Mouse (Mus musculus) intestine, postnatal 0 days (tissue): ENCODE data around the gene Bnip1. TPM values are rescaled to one million over a fixed set of nuclear protein-coding genes. Genes with fewer than 3 reads are reported as not detected.

ENCODE experiments used
- ATAC-seq: fragments of 200-750 bp; cut with Nextera tagmentation; 2 replicates; pipeline ENCODE4 v1.8.0; 2017; ENCODE audit warnings: mild to moderate bottlenecking, moderate TSS enrichment, moderate library complexity
- H3K27ac ChIP-seq: fragments of 300-500 bp; sonication (generic); 2 replicates; pipeline ENCODE4 v1.5.1; 2014; ENCODE audit warnings: mild to moderate bottlenecking, low read depth, low read length, moderate library complexity
- H3K27me3 ChIP-seq: fragments of 300-500 bp; sonication (generic); replicated peaks from 2 replicates; pipeline ENCODE4 v1.6.1; 2014; ENCODE audit warnings: low read length, mixed read lengths; ENCODE audit not compliant: control insufficient read depth, insufficient read depth
- H3K36me3 ChIP-seq: fragments of 300-500 bp; sonication (generic); 2 replicates; pipeline ENCODE4 v1.6.1; 2014; ENCODE audit warnings: mild to moderate bottlenecking, moderate library complexity; ENCODE audit not compliant: control insufficient read depth, insufficient read depth
- H3K4me1 ChIP-seq: fragments of 300-500 bp; sonication (generic); replicated peaks from 2 replicates; pipeline ENCODE4 v1.6.1; 2014; ENCODE audit warnings: antibody characterized with exemption, low read length, mixed read lengths; ENCODE audit not compliant: control insufficient read depth, insufficient read depth
- H3K4me2 ChIP-seq: fragments of 300-500 bp; sonication (generic); replicated peaks from 2 replicates; pipeline ENCODE4 v1.6.1; 2014; ENCODE audit warnings: low read depth, mild to moderate bottlenecking, moderate library complexity
- H3K4me3 ChIP-seq: fragments of 300-500 bp; sonication (generic); 2 replicates; pipeline ENCODE4 v1.5.1; 2014; ENCODE audit warnings: low read depth, low read length
- H3K9ac ChIP-seq: fragments of 300-500 bp; sonication (generic); 2 replicates; pipeline ENCODE4 v1.6.1; 2014; ENCODE audit warnings: mild to moderate bottlenecking, low read depth, low read length
- H3K9me3 ChIP-seq: fragments of 300-500 bp; sonication (generic); 2 replicates; pipeline ENCODE4 v1.6.1; 2016; ENCODE audit warnings: mixed run types; ENCODE audit not compliant: control insufficient read depth
- CTCF ChIP-seq: sonication (generic); IDR thresholded peaks from 2 replicates; pipeline ENCODE4 v1.5.1; 2016; ENCODE audit warnings: low read depth, mild to moderate bottlenecking, control low read depth, antibody characterized with exemption, moderate library complexity
- WGBS: fragments of 180-500 bp; shearing (Covaris S2); extraction: QIAGEN DNeasy Blood & Tissue Kit; methylation state at CpG from one replicate; pipeline ENCODE4 v1.1.7; 2014; 5-methylcytosine and 5-hydroxymethylcytosine counted together
- polyA plus RNA-seq: library from polyadenylated mRNA; unstranded; fragments of >200 nt; fragmentation: Nextera tagmentation; extraction: Ambion mirVana; gene quantifications from 2 replicates; pipeline ENCODE4 v1.2.1, GENCODE M21; 2015

Gene Bnip1
- polyA plus RNA-seq, 1 experiment from 2014 or later: 30.7 TPM

GRCm38 (mm10) chr17:26834302-26834965 is 53.6 kb downstream of the Bnip1 start:
- Histone ChIP-seq H3K9ac (no peak overlapping the region), H3K4me1 (no peaks in the 10 kb centered on the region), H3K4me2 (no peak overlapping the region), H3K27ac (no peak overlapping the region), H3K4me3 (no peak overlapping the region), H3K36me3 (no peaks in the 10 kb centered on the region), H3K27me3 (peaks cover 58% of the 10 kb centered on the region), H3K9me3 (0 out of 2 replicates have a peak, but pooled peaks cover 6% of the 10 kb centered on the region)
- ATAC-seq: no peak
- no peak for TF ChIP-seq CTCF
- 68% methylated on average over 5 of the region's 5 CpGs for WGBS

- Histone ChIP-seq H3K36me3 (no peaks in the 10 kb centered on the region), H3K4me3 (no peak overlapping the region), H3K27ac (no peak overlapping the region), H3K4me1 (no peaks in the 10 kb centered on the region), H3K27me3 (peaks cover 65% of the 10 kb centered on the region), H3K9ac (no peak overlapping the region), H3K4me2 (no peak overlapping the region), H3K9me3 (0 out of 2 replicates have a peak, but pooled peaks cover 6% of the 10 kb centered on the region)
- no peak for ATAC-seq
- TF ChIP-seq CTCF: no peak
- 39% methylated on average over 8 of the region's 9 CpGs for WGBS
These were observed 54.3 kb downstream of the Bnip1 start for GRCm38 (mm10) chr17:26834966-26835755.

- WGBS: 22% methylated on average over 8 of the region's 8 CpGs
- peaks cover 73% of the 10 kb centered on the region for H3K27me3 ChIP-seq
- no peaks in the 10 kb centered on the region for H3K4me1 ChIP-seq
These were observed 55.1 kb downstream of the Bnip1 start for GRCm38 (mm10) chr17:26835956-26836355.

GRCm38 (mm10) chr17:26836377-26836776 is 55.5 kb downstream of the Bnip1 start:
- ATAC-seq: no peak
- Histone ChIP-seq H3K4me1 (no peaks in the 10 kb centered on the region), H3K36me3 (no peaks in the 10 kb centered on the region), H3K4me2 (no peak overlapping the region), H3K9me3 (no peaks in the 10 kb centered on the region), H3K9ac (no peak overlapping the region), H3K27me3 (peaks cover 78% of the 10 kb centered on the region), H3K4me3 (no peak overlapping the region), H3K27ac (no peak overlapping the region)
- WGBS: 32% methylated on average over 5 of the region's 5 CpGs
- TF ChIP-seq CTCF: no peak

More at GRCm38 (mm10) chr17:26835956-26836355, 55.1 kb downstream of the Bnip1 start:
- H3K9ac ChIP-seq: no peak overlapping the region
- ATAC-seq: no peak
- H3K4me3 ChIP-seq: no peak overlapping the region
- H3K36me3 ChIP-seq: no peaks in the 10 kb centered on the region
- H3K4me2 ChIP-seq: no peak overlapping the region
- no peaks in the 10 kb centered on the region for H3K9me3 ChIP-seq
- TF ChIP-seq CTCF: no peak
- no peak overlapping the region for H3K27ac ChIP-seq

GRCm38 (mm10) chr17:26836786-26837545 is 56.1 kb downstream of the Bnip1 start:
- Histone ChIP-seq H3K4me2 (no peak overlapping the region), H3K9me3 (no peaks in the 10 kb centered on the region), H3K36me3 (no peaks in the 10 kb centered on the region), H3K4me1 (no peaks in the 10 kb centered on the region), H3K9ac (no peak overlapping the region), H3K4me3 (no peak overlapping the region), H3K27me3 (peaks cover 84% of the 10 kb centered on the region), H3K27ac (no peak overlapping the region)
- TF ChIP-seq CTCF: no peak
- WGBS: 4% methylated on average over 19 of the region's 19 CpGs
- ATAC-seq: no peak

GRCm38 (mm10) chr17:26837546-26837985 is 56.7 kb downstream of the Bnip1 start:
- no peak overlapping the region for H3K9ac ChIP-seq
- no peak overlapping the region for H3K27ac ChIP-seq
- H3K4me2 ChIP-seq: no peak overlapping the region
- no peaks in the 10 kb centered on the region for H3K4me1 ChIP-seq
- no peak for ATAC-seq
- H3K9me3 ChIP-seq: no peaks in the 10 kb centered on the region
- no peak overlapping the region for H3K4me3 ChIP-seq
- peaks cover 90% of the 10 kb centered on the region for H3K27me3 ChIP-seq
- TF ChIP-seq CTCF: no peak
- WGBS: 10% methylated on average over 7 of the region's 7 CpGs
- H3K36me3 ChIP-seq: no peaks in the 10 kb centered on the region
